Mouse (Mus musculus) forebrain, embryonic 15.5 days (tissue): Measurements from ENCODE around the gene Krt80. TPM values are rescaled to one million over a fixed set of nuclear protein-coding genes. Genes with fewer than 3 reads are reported as not detected.

Source experiments
- ATAC-seq: fragments of 200-750 bp; cut with Nextera tagmentation; replicated peaks from 2 replicates; pipeline ENCODE4 v1.8.0; 2017; ENCODE audit warnings: mild to moderate bottlenecking, moderate TSS enrichment, moderate library complexity
- H3K27ac ChIP-seq: fragments of 300-500 bp; sonication (generic); replicated peaks from 2 replicates; pipeline ENCODE4 v1.5.1; 2015; ENCODE audit warnings: mild to moderate bottlenecking, inconsistent platforms
- H3K27me3 ChIP-seq: fragments of 300-500 bp; sonication (generic); 2 replicates; pipeline ENCODE4 v1.6.1; 2015; ENCODE audit warnings: inconsistent platforms
- H3K36me3 ChIP-seq: fragments of 300-500 bp; sonication (generic); 2 replicates; pipeline ENCODE4 v1.6.1; 2015; ENCODE audit warnings: mild to moderate bottlenecking, inconsistent platforms
- H3K4me1 ChIP-seq: fragments of 300-500 bp; sonication (generic); 2 replicates; pipeline ENCODE4 v1.6.1; 2015; ENCODE audit warnings: inconsistent platforms
- H3K4me2 ChIP-seq: fragments of 300-500 bp; sonication (generic); replicated peaks from 2 replicates; pipeline ENCODE4 v1.6.1; 2015; ENCODE audit warnings: mild to moderate bottlenecking, inconsistent platforms
- H3K4me3 ChIP-seq: fragments of 300-500 bp; sonication (generic); 2 replicates; pipeline ENCODE4 v1.5.1; 2015; ENCODE audit warnings: mild to moderate bottlenecking, inconsistent platforms
- H3K9ac ChIP-seq: fragments of 300-500 bp; sonication (generic); replicated peaks from 2 replicates; pipeline ENCODE4 v1.6.1; 2015; ENCODE audit warnings: mild to moderate bottlenecking, inconsistent platforms
- H3K9me3 ChIP-seq: fragments of 300-500 bp; sonication (generic); 2 replicates; pipeline ENCODE4 v1.6.1; 2016; ENCODE audit warnings: inconsistent platforms
- WGBS: fragments of 180-500 bp; shearing (Covaris S2); methylation state at CpG from one replicate; pipeline ENCODE4 v1.1.7; 2015; ENCODE audit warnings: mixed read lengths; 5-methylcytosine and 5-hydroxymethylcytosine counted together
- polyA plus RNA-seq: library from polyadenylated mRNA; unstranded; fragments of >200 nt; fragmentation: Nextera tagmentation; extraction: Ambion mirVana; gene quantifications from 2 replicates; pipeline ENCODE4 v1.2.1, GENCODE M21; 2015

The Krt80 gene
- polyA plus RNA-seq, 1 experiment from 2014 or later: 0.08 TPM

- WGBS: 80% methylated on average over 5 of the region's 5 CpGs
These were observed 20.2 kb upstream of the Krt80 start for GRCm38 (mm10) chr15:101390203-101390602.

GRCm38 (mm10) chr15:101388034-101388541 is 18.1 kb upstream of the Krt80 start:
- Histone ChIP-seq H3K36me3 (no peaks in the 10 kb centered on the region), H3K9me3 (no peaks in the 10 kb centered on the region), H3K4me1 (0 out of 2 replicates have a peak, but pooled peaks cover 4% of the 10 kb centered on the region), H3K9ac (no peak overlapping the region), H3K27me3 (no peaks in the 10 kb centered on the region), H3K27ac (no peak overlapping the region), H3K4me2 (no peak overlapping the region), H3K4me3 (no peak overlapping the region)
- 80% methylated on average over 5 of the region's 5 CpGs for WGBS
- no peak for ATAC-seq

More at GRCm38 (mm10) chr15:101390203-101390602, 20.2 kb upstream of the Krt80 start:
- Histone ChIP-seq H3K9ac (no peak overlapping the region), H3K4me3 (no peak overlapping the region), H3K27ac (no peak overlapping the region), H3K27me3 (no peaks in the 10 kb centered on the region), H3K4me1 (0 out of 2 replicates have a peak, but pooled peaks cover 4% of the 10 kb centered on the region), H3K9me3 (no peaks in the 10 kb centered on the region), H3K36me3 (no peaks in the 10 kb centered on the region), H3K4me2 (no peak overlapping the region)
- ATAC-seq: no peak

DNA sequence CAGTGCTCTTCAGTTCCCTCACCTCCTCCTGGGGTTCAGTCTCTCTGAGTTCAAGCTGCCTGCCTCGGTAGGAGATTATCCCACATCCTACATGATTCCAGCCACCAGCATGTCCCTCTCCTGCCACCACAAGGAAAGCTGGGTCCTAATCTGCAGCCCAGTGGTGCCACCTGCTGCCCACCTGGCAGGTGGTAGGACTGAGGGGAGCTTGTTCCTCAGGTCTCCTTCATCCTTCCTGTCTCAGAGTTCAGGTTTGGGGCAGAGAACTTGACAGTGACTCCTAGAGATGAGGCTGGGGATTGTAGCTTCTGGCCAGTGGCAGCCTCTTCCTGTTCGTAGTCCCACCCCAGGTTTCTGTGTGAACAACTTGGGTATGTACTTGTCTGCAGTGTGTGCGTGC is 17.2 kb upstream of the Krt80 start:
- 0 out of 2 replicates have a peak, but pooled peaks cover 4% of the 10 kb centered on the region for H3K4me1 ChIP-seq
- no peaks in the 10 kb centered on the region for H3K9me3 ChIP-seq
- H3K27ac ChIP-seq: no peak overlapping the region
- H3K27me3 ChIP-seq: no peaks in the 10 kb centered on the region
- no peak overlapping the region for H3K9ac ChIP-seq
- no peak for ATAC-seq
- no peak overlapping the region for H3K4me3 ChIP-seq
- 68% methylated on average over 3 of the region's 3 CpGs for WGBS
- H3K4me2 ChIP-seq: no peak overlapping the region
- no peaks in the 10 kb centered on the region for H3K36me3 ChIP-seq

GRCm38 (mm10) chr15:101385064-101385463 is 15.1 kb upstream of the Krt80 start:
- Histone ChIP-seq H3K27me3 (no peaks in the 10 kb centered on the region), H3K27ac (no peak overlapping the region), H3K9ac (no peak overlapping the region), H3K4me3 (no peak overlapping the region), H3K9me3 (no peaks in the 10 kb centered on the region), H3K36me3 (no peaks in the 10 kb centered on the region), H3K4me2 (no peak overlapping the region), H3K4me1 (0 out of 2 replicates have a peak, but pooled peaks cover 4% of the 10 kb centered on the region)
- 78% methylated on average over 6 of the region's 6 CpGs for WGBS
- no peak for ATAC-seq

GRCm38 (mm10) chr15:101384610-101385009 is 14.6 kb upstream of the Krt80 start:
- H3K4me1 ChIP-seq: 0 out of 2 replicates have a peak, but pooled peaks cover 4% of the 10 kb centered on the region
- 80% methylated on average over 7 of the region's 7 CpGs for WGBS
- no peaks in the 10 kb centered on the region for H3K36me3 ChIP-seq
- no peak for ATAC-seq
- H3K9ac ChIP-seq: no peak overlapping the region
- no peak overlapping the region for H3K4me2 ChIP-seq
- H3K4me3 ChIP-seq: no peak overlapping the region
- no peaks in the 10 kb centered on the region for H3K27me3 ChIP-seq
- no peaks in the 10 kb centered on the region for H3K9me3 ChIP-seq
- no peak overlapping the region for H3K27ac ChIP-seq

GRCm38 (mm10) chr15:101382811-101383210 is 12.8 kb upstream of the Krt80 start:
- Histone ChIP-seq H3K4me3 (no peak overlapping the region), H3K36me3 (no peaks in the 10 kb centered on the region), H3K4me1 (0 out of 2 replicates have a peak, but pooled peaks cover 4% of the 10 kb centered on the region), H3K9ac (no peak overlapping the region), H3K9me3 (no peaks in the 10 kb centered on the region), H3K27ac (no peak overlapping the region), H3K4me2 (no peak overlapping the region), H3K27me3 (no peaks in the 10 kb centered on the region)
- WGBS: 81% methylated on average over 11 of the region's 11 CpGs
- ATAC-seq: no peak

DNA sequence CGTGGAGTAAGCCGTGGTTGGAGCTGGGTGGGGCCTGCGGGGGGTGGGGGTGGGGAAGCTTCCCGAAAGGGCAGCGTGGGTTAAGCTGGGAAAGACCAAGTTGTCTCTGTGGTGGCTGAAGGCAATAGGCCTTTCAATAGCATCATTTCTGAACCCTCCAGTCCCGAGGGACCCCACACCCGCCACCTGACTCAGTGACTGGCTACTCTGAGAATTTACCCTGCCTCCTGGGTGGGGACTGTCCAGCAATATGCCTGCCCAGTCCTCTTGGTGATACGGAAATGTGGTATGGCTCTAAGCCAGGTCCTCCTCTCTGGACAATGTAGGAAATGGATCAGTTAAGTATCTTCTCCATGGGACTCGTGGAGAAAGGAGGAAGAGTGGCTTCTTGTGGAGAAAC is 11.8 kb upstream of the Krt80 start:
- no peak overlapping the region for H3K4me3 ChIP-seq
- 60% methylated on average over 9 of the region's 9 CpGs for WGBS

GRCm38 (mm10) chr15:101378646-101379045 is 8.7 kb upstream of the Krt80 start:
- Histone ChIP-seq H3K36me3 (no peaks in the 10 kb centered on the region), H3K9me3 (no peaks in the 10 kb centered on the region), H3K27ac (no peak overlapping the region), H3K4me3 (no peak overlapping the region), H3K4me1 (no peaks in the 10 kb centered on the region), H3K4me2 (no peak overlapping the region), H3K27me3 (no peaks in the 10 kb centered on the region), H3K9ac (no peak overlapping the region)
- WGBS: 45% methylated on average over 5 of the region's 5 CpGs
- ATAC-seq: no peak

More for the DNA sequence above, 11.8 kb upstream of the Krt80 start:
- no peak overlapping the region for H3K9ac ChIP-seq
- no peak for ATAC-seq
- no peaks in the 10 kb centered on the region for H3K9me3 ChIP-seq
- H3K4me2 ChIP-seq: no peak overlapping the region
- 0 out of 2 replicates have a peak, but pooled peaks cover 4% of the 10 kb centered on the region for H3K4me1 ChIP-seq
- H3K27me3 ChIP-seq: no peaks in the 10 kb centered on the region
- no peaks in the 10 kb centered on the region for H3K36me3 ChIP-seq
- no peak overlapping the region for H3K27ac ChIP-seq

- Histone ChIP-seq H3K9me3 (no peaks in the 10 kb centered on the region), H3K4me3 (no peak overlapping the region)
- WGBS: 69% methylated on average over 5 of the region's 5 CpGs
These were observed 6.8 kb upstream of the Krt80 start for GRCm38 (mm10) chr15:101376776-101377061.

GRCm38 (mm10) chr15:101375956-101376775 is 6.2 kb upstream of the Krt80 start:
- Histone ChIP-seq H3K4me2 (no peak overlapping the region), H3K36me3 (no peaks in the 10 kb centered on the region), H3K4me3 (no peak overlapping the region), H3K4me1 (no peaks in the 10 kb centered on the region), H3K9me3 (no peaks in the 10 kb centered on the region), H3K27me3 (no peaks in the 10 kb centered on the region), H3K9ac (no peak overlapping the region), H3K27ac (no peak overlapping the region)
- ATAC-seq: no peak
- 72% methylated on average over 6 of the region's 6 CpGs for WGBS

More at GRCm38 (mm10) chr15:101376776-101377061, 6.8 kb upstream of the Krt80 start:
- Histone ChIP-seq H3K27ac (no peak overlapping the region), H3K36me3 (no peaks in the 10 kb centered on the region), H3K27me3 (no peaks in the 10 kb centered on the region), H3K4me2 (no peak overlapping the region), H3K4me1 (no peaks in the 10 kb centered on the region), H3K9ac (no peak overlapping the region)
- ATAC-seq: no peak

- no peaks in the 10 kb centered on the region for H3K27me3 ChIP-seq
- ATAC-seq: no peak
- no peak overlapping the region for H3K27ac ChIP-seq
- no peaks in the 10 kb centered on the region for H3K9me3 ChIP-seq
- H3K4me2 ChIP-seq: no peak overlapping the region
- H3K4me3 ChIP-seq: no peak overlapping the region
- peaks cover 7% of the 10 kb centered on the region; the same call in 1 of the 2 replicates for H3K4me1 ChIP-seq
- H3K36me3 ChIP-seq: no peaks in the 10 kb centered on the region
- WGBS: 74% methylated on average over 4 of the region's 4 CpGs
- no peak overlapping the region for H3K9ac ChIP-seq
These were observed 4.9 kb upstream of the Krt80 start for GRCm38 (mm10) chr15:101374879-101375278.

DNA sequence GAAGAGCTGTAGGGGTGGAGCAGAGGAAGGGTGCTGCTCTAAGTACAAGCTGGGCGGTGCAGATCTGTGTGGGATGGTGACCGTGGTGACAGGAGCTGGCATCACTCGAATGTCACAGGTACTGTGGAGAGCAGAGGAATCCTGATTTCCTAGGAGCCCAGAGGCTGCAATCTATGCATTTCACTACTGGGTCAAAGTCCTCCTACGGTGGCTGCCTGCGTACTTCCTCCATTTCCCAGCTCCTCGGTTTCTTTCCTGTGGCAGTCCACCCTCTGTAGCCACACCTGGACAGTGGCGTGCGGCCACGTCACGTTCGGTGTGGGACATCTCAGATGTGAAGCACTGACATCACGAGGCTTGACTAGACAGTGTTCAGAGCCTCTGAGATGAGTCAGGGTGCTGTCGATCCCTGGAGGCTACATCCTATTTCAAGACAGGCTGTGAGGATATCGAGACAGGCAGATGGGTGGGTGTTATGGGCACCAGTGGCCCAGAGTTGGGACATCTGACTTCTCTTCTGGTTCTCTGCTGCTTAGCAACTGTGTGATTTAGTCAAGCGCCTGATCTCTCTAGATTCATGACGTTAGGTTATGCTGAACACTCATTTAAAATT is 3.4 kb upstream of the Krt80 start:
- Histone ChIP-seq H3K9me3 (no peaks in the 10 kb centered on the region), H3K9ac (no peak overlapping the region), H3K4me1 (peaks cover 8% of the 10 kb centered on the region; the same call in 1 of the 2 replicates), H3K36me3 (no peaks in the 10 kb centered on the region), H3K4me2 (no peak overlapping the region), H3K27ac (no peak overlapping the region), H3K27me3 (no peaks in the 10 kb centered on the region), H3K4me3 (no peak overlapping the region)
- ATAC-seq: no peak
- 86% methylated on average over 16 of the region's 16 CpGs for whole genome bisulfite sequencing
